Mouse (Mus musculus): ENCODE measurements at regions not wholly inside any gene's neighbourhood (a gene's known extent, or its start where the extent isn't known, plus 50 kb on each side); places are given as distances from the start of the nearest gene placed in this dataset.

- Histone ChIP-seq H3K9ac (no peak overlapping the region), H3K27me3 (replicated peaks) (no peaks in the 10 kb centered on the region), H3K4me3 (replicated peaks) (no peak overlapping the region), H3K9me3 (no peaks in the 10 kb centered on the region), H3K4me1 (peaks cover 6% of the 10 kb centered on the region; the same call in 1 of the 2 replicates), H3K4me2 (0 out of 2 replicates have a peak overlapping the region, but pooled peaks have one; percentile 6), H3K27ac (0 out of 2 replicates have a peak overlapping the region, but pooled peaks have one; percentile 26), H3K36me3 (no peaks in the 10 kb centered on the region)
- peak; percentile 56; the same call in 1 of the 2 replicates for ATAC-seq (ENCODE audit: insufficient read depth, low FRiP score, low read depth)
- 28% methylated on average over 13 of the region's 13 CpGs for WGBS
Measured at GRCm38 (mm10) chr6:31642451-31642942, 78.7 kb upstream of the Podxl start.

- Histone ChIP-seq H3K36me3 (no peaks in the 10 kb centered on the region), H3K27ac (no peak overlapping the region), H3K9ac (no peak overlapping the region), H3K4me2 (no peak overlapping the region), H3K27me3 (replicated peaks) (no peaks in the 10 kb centered on the region), H3K4me3 (replicated peaks) (no peak overlapping the region), H3K9me3 (no peaks in the 10 kb centered on the region), H3K4me1 (peaks cover 6% of the 10 kb centered on the region; the same call in 1 of the 2 replicates)
- 67% methylated on average over 2 of the region's 2 CpGs for WGBS
- ATAC-seq (ENCODE audit: insufficient read depth, low FRiP score, low read depth), result no peak
Measured at GRCm38 (mm10) chr6:31640745-31641144, 77.0 kb upstream of the Podxl start.

GRCm38 (mm10) chr6:31639460-31639859, 75.7 kb upstream of the Podxl start:
- H3K9me3 ChIP-seq, result no peaks in the 10 kb centered on the region
- no peak; the same call in 1 of the 2 replicates for ATAC-seq (ENCODE audit: insufficient read depth, low FRiP score, low read depth)

GRCm38 (mm10) chr6:31638434-31639220, 74.8 kb upstream of the Podxl start:
- H3K4me2 ChIP-seq, result no peak overlapping the region
- H3K27ac ChIP-seq, result no peak overlapping the region
- 65% methylated on average over 13 of the region's 13 CpGs for WGBS
- H3K9ac ChIP-seq, result no peak overlapping the region
- peaks cover 6% of the 10 kb centered on the region; the same call in 1 of the 2 replicates for H3K4me1 ChIP-seq
- H3K36me3 ChIP-seq, result no peaks in the 10 kb centered on the region
- no peaks in the 10 kb centered on the region for H3K9me3 ChIP-seq
- no peak overlapping the region for H3K4me3 ChIP-seq (replicated peaks)
- ATAC-seq (ENCODE audit: insufficient read depth, low FRiP score, low read depth), result no peak
- H3K27me3 ChIP-seq (replicated peaks), result no peaks in the 10 kb centered on the region

More at GRCm38 (mm10) chr6:31639460-31639859, 75.7 kb upstream of the Podxl start:
- Histone ChIP-seq H3K9ac (no peak overlapping the region), H3K4me2 (no peak overlapping the region), H3K36me3 (no peaks in the 10 kb centered on the region), H3K4me3 (replicated peaks) (no peak overlapping the region), H3K27me3 (replicated peaks) (no peaks in the 10 kb centered on the region), H3K27ac (no peak overlapping the region), H3K4me1 (peaks cover 6% of the 10 kb centered on the region; the same call in 1 of the 2 replicates)
- 18% methylated on average over 2 of the region's 2 CpGs for WGBS

- no peak overlapping the region for H3K27ac ChIP-seq
- no peak overlapping the region for H3K9ac ChIP-seq
Measured at GRCm38 (mm10) chr6:31637371-31638052, 73.7 kb upstream of the Podxl start.

GRCm38 (mm10) chr6:31636954-31637353, 73.2 kb upstream of the Podxl start:
- Histone ChIP-seq H3K36me3 (no peaks in the 10 kb centered on the region), H3K9me3 (no peaks in the 10 kb centered on the region), H3K4me1 (no peaks in the 10 kb centered on the region), H3K4me3 (replicated peaks) (no peak overlapping the region), H3K27ac (no peak overlapping the region), H3K9ac (no peak overlapping the region), H3K27me3 (replicated peaks) (no peaks in the 10 kb centered on the region), H3K4me2 (no peak overlapping the region)
- WGBS, result 17% methylated on average over 9 of the region's 9 CpGs
- no peak for ATAC-seq (ENCODE audit: insufficient read depth, low FRiP score, low read depth)

More at GRCm38 (mm10) chr6:31637371-31638052, 73.7 kb upstream of the Podxl start:
- no peak overlapping the region for H3K4me2 ChIP-seq
- ATAC-seq (ENCODE audit: insufficient read depth, low FRiP score, low read depth), result no peak
- 22% methylated on average over 16 of the region's 16 CpGs for WGBS
- no peaks in the 10 kb centered on the region for H3K9me3 ChIP-seq
- H3K27me3 ChIP-seq (replicated peaks), result no peaks in the 10 kb centered on the region
- H3K36me3 ChIP-seq, result no peaks in the 10 kb centered on the region
- H3K4me3 ChIP-seq (replicated peaks), result no peak overlapping the region
- peaks cover 2% of the 10 kb centered on the region; the same call in 1 of the 2 replicates for H3K4me1 ChIP-seq

GRCm38 (mm10) chr6:31632485-31632884, 68.7 kb upstream of the Podxl start:
- Histone ChIP-seq H3K4me2 (no peak overlapping the region), H3K4me3 (replicated peaks) (no peak overlapping the region), H3K27me3 (replicated peaks) (no peaks in the 10 kb centered on the region), H3K27ac (no peak overlapping the region), H3K9ac (no peak overlapping the region), H3K9me3 (no peaks in the 10 kb centered on the region), H3K36me3 (no peaks in the 10 kb centered on the region), H3K4me1 (no peaks in the 10 kb centered on the region)
- 58% methylated on average over 10 of the region's 10 CpGs for WGBS
- ATAC-seq (ENCODE audit: insufficient read depth, low FRiP score, low read depth), result no peak

- H3K27me3 ChIP-seq (replicated peaks), result no peaks in the 10 kb centered on the region
- WGBS, result 27% methylated on average over 4 of the region's 4 CpGs
- H3K4me2 ChIP-seq, result no peak overlapping the region
- no peak overlapping the region for H3K4me3 ChIP-seq (replicated peaks)
- no peaks in the 10 kb centered on the region for H3K9me3 ChIP-seq
- H3K9ac ChIP-seq, result no peak overlapping the region
- no peaks in the 10 kb centered on the region for H3K4me1 ChIP-seq
- H3K27ac ChIP-seq, result no peak overlapping the region
- H3K36me3 ChIP-seq, result no peaks in the 10 kb centered on the region
- ATAC-seq (ENCODE audit: insufficient read depth, low FRiP score, low read depth), result peak; percentile 37; the same call in 1 of the 2 replicates
Measured at GRCm38 (mm10) chr6:31630009-31630408, 66.2 kb upstream of the Podxl start.

- H3K27me3 ChIP-seq (replicated peaks), result no peaks in the 10 kb centered on the region
- no peak for ATAC-seq (ENCODE audit: insufficient read depth, low FRiP score, low read depth)
- no peak overlapping the region for H3K4me3 ChIP-seq (replicated peaks)
- no peak overlapping the region for H3K9ac ChIP-seq
- WGBS, result 80% methylated on average over 3 of the region's 3 CpGs
- H3K9me3 ChIP-seq, result no peaks in the 10 kb centered on the region
- no peak overlapping the region for H3K27ac ChIP-seq
- H3K4me1 ChIP-seq, result no peaks in the 10 kb centered on the region
- H3K36me3 ChIP-seq, result no peaks in the 10 kb centered on the region
- no peak overlapping the region for H3K4me2 ChIP-seq
Measured at GRCm38 (mm10) chr6:31627912-31628311, 64.1 kb upstream of the Podxl start.

- Histone ChIP-seq H3K9me3 (no peaks in the 10 kb centered on the region), H3K36me3 (no peaks in the 10 kb centered on the region), H3K4me3 (replicated peaks) (no peak overlapping the region), H3K4me2 (no peak overlapping the region), H3K4me1 (no peaks in the 10 kb centered on the region), H3K9ac (no peak overlapping the region), H3K27ac (no peak overlapping the region), H3K27me3 (replicated peaks) (no peaks in the 10 kb centered on the region)
- WGBS, result 63% methylated on average over 2 of the region's 2 CpGs
- ATAC-seq (ENCODE audit: insufficient read depth, low FRiP score, low read depth), result no peak
Measured at GRCm38 (mm10) chr6:31625055-31625454, 61.3 kb upstream of the Podxl start.

- Histone ChIP-seq H3K27ac (no peak overlapping the region), H3K4me1 (no peaks in the 10 kb centered on the region), H3K27me3 (replicated peaks) (no peaks in the 10 kb centered on the region), H3K4me2 (no peak overlapping the region), H3K9me3 (no peaks in the 10 kb centered on the region), H3K9ac (no peak overlapping the region), H3K4me3 (replicated peaks) (no peak overlapping the region), H3K36me3 (no peaks in the 10 kb centered on the region)
- ATAC-seq (ENCODE audit: insufficient read depth, low FRiP score, low read depth), result no peak
- WGBS, result 78% methylated on average over 10 of the region's 10 CpGs
Measured at GRCm38 (mm10) chr6:31624374-31624773, 60.6 kb upstream of the Podxl start.

GRCm38 (mm10) chr6:31621023-31621422, 57.2 kb upstream of the Podxl start:
- no peak overlapping the region for H3K9ac ChIP-seq
- H3K36me3 ChIP-seq, result no peaks in the 10 kb centered on the region
- H3K4me2 ChIP-seq, result no peak overlapping the region
- H3K4me1 ChIP-seq, result no peaks in the 10 kb centered on the region
- ATAC-seq (ENCODE audit: insufficient read depth, low FRiP score, low read depth), result no peak
- WGBS, result 47% methylated on average over 6 of the region's 6 CpGs
- H3K27ac ChIP-seq, result no peak overlapping the region
- no peaks in the 10 kb centered on the region for H3K9me3 ChIP-seq
- H3K27me3 ChIP-seq (replicated peaks), result no peaks in the 10 kb centered on the region
- no peak overlapping the region for H3K4me3 ChIP-seq (replicated peaks)

Data from stomach, embryonic 15.5 days (tissue).